Mouse (Mus musculus) frontal cortex, postnatal 10 days (tissue): ENCODE measurements at regions not wholly inside any gene's neighbourhood (a gene's known extent, or its start where the extent isn't known, plus 50 kb on each side); places are given as distances from the start of the nearest gene placed in this dataset.

Experiments
- DNase-seq, 2 experiments: peaks; one replicate each; pipeline ENCODE4 v3.0.0; 2022; ENCODE audit warnings: low spot score in 2 of 2, mixed read lengths in 1 of 2

GRCm38 (mm10) chr2:50698841-50699240 is 402.2 kb upstream of the Mmadhc start:
- no peak for DNase-seq

DNA sequence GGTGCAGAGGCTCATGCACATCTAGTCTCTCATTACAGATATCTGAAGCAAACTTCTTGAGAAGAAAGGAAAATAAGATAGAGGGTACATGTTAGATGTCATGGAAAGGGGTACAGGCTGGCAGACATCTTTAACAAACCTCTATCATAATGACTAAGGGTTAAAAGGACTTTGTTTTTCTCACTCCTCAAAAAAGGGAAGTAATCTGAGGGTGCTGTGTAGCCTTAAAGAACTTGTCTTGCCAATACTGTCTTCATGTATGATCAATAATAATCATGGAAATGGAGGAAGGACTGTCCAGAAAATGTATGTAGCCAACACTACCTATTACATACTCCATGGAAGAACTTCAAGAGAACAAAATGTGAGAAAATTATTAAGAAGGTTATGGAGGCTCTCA is 400.0 kb upstream of the Mmadhc start:
- DNase-seq = no peak

DNA sequence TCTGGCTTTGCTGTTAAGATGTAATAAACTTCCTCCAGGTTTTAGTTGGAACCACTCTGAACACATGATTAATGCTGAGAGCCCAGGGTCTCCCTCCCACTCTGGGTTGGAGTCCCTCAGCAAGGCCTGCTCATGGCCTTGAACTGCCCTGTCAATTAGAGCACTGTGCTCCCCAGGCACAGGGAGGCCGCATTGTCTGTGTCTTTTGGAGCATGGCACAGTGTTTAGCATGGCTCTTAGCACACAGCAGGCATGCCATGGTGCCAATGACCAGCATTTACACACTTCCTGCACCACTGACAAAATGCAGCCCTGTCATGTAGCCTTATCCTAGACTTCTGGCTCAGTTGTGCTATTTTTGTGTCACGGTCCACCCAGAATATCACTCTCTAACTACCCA is 398.2 kb upstream of the Mmadhc start:
- DNase-seq = no peak

DNA sequence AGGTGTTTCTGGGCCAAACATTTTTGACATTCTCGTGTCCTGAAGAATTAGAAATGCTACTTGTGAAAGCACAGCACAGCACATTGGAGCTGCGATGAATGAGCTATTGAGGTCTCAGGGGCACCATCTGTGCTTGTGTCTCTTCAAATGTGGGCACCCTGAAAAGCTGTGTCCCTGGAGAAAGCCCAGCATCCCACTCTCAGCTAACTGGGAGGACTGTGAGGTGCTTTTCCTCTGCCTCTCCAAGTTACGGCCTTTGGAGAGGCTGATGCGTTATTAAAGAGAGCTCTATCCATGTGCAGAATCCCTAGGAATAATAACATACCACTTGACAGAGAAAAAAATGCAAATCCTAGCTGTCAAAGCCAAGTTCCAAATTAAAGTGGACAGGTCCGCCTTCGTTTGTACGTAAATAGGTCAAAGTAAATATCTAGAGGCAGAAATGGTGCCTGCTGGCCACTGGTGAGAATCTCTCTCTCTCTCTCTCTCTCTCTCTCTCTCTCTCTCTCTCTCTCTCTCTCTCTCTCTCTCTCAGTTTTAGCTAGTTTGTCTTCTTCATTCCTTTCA is 397.3 kb upstream of the Mmadhc start:
- no peak for DNase-seq

DNA sequence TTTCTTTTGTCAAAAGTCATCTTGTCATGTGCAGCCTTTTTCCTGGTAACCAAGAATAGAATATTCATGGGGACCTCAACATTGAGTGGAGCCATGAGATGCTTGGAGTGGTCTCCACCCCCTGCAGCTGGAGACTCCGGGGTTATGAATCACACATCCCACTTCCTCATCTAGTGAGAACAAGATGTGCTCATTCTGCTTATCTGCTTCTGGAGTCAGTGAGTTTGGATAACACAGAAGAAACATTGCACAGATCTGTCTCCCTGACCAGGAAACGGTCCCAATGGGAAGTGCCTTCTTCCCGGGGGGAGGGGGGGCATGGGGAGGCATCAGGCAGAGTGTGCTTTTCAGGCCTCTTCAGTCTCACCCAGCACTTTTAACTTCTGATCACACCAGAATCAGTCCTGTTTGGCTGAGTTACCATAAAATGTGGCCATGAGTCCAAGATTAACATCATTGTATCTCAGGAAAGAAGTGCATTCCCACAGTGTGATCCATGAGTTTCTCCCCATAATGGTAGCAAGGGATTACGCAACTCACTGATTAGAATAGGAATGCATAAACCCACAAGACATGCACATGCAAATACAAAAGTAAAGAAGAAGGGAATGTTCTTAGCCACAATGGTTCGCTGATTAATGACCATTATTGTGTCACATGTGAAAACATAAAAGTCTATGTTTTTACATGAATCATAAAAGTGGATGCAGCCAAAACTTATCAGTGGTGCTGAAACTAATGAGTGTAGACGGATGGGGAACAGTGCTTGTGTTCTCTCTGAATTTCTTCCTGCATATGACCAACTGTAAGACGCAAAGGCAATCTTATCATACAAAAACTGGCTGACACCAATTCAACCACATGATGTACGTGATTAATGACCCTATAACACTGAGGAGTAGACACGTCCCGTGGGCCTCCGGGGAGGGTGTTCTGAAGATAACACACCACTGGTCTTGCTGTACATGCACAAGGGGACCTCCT is 393.8 kb upstream of the Mmadhc start:
- no peak for DNase-seq

DNA sequence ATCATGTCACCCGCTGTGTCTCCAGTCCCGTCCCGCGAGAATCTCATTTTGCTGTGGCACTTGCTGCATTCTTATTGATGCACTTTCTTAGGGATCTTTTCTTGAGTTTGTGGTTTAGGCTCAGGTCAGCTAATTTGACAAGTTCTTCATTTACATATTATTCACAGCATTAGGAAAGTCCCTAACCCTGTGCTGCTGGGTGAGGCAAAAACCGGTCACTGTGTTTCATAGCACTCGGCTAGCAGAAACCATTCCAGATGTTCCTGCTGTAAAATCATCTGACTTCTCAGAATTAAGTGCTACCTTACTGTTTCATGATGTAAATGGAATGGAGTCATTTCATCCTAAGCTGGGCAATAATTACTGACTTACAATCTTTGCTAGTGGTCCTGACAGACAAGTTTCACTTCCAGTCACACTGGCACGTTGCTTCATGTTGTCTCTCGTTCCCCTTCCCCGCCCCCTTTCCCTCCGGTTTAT is 391.1 kb upstream of the Mmadhc start:
- no peak for DNase-seq

DNA sequence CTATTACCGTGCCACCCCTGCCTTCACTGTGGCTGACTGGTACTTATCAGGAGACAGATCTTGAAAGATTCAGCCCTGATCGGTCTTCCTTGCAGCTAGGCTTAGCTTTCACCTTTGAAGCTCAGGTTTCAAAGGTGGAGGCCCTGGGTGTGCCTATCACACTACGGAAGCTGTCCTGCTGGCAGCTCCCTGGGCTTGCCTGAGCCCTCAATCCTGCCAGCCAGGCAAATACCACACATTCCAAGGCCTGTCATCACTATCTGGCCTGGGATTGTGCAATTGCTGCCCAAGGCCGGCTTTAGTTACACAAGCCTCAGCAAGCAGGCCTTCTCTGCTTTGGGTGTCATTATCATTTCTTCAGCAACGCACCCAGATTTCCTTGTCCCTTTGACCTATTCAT is 390.6 kb upstream of the Mmadhc start:
- DNase-seq = no peak

DNA sequence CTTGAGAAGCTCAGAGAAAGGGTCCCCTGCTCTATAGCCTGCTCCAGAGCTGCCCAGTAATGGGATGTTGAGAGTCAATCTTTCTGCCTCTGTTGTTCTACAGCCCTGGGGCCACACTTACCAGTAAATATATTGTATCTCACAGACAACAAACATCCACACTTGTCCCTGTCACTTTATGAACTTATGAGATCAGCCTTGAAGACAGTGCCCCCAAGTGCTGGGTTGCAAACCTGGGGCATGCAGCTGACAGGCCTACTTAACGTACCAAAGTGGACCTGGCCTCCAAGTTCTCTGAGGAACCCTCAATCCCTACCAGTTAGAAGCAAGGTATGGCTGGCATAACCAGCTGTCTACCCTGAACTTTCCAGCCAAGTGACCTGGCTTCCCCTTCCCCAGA is 380.9 kb upstream of the Mmadhc start:
- DNase-seq = no peak

GRCm38 (mm10) chr2:50675736-50676550 is 379.3 kb upstream of the Mmadhc start:
- no peak for DNase-seq

- no peak for DNase-seq
These were observed 378.2 kb upstream of the Mmadhc start for GRCm38 (mm10) chr2:50674856-50675175.

DNA sequence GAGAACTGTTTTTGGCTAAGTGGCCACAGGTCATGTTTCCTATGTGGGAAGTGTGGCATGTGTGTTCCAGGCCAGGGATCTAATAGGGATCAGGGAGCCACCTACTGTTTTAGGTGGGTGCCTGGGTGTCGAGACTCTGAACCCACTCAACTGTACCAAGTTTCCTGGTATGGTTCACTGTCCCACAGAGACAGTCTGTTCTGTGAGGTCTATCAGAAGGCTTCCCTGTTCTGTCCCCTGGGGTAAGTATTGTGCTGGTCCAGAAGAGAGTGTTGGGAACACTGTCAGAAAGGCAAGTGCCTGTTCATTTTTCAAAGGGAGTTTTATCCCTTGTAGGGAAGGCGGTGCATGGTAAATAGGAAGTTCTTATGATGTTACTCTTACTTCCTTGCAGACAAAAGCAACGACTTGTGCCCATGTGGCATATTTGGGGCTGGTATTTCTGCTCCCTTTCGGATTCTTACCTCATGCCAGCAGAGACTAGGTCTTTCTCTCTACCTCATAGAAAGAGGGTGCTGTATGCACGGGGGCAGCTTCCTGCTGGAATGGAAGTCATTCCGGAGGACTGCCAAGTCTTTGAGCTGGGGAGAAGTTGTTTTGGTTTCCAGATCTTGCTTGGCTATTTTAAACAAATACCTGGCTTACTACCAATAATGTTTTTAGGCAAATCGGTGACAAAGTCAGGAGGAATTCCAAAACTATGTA is 377.7 kb upstream of the Mmadhc start:
- DNase-seq = no peak

DNA sequence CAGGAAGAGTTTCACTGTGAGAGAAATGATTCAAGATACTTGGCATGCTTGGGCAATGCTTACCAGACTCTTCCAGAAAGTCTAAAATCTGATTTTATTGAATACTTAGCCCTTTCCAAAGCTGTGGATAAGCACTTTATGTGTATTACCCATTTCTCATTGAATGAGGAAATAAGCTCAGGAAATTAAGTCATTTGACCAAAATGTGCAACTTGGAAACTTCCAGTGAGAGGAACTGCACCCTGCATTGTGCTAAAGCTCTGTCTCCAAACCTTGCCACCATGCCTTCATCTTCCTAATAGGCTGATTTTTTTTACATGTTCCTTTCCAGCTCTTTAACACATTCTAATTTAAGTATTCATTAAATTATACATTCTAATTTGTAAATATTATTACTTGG is 372.7 kb upstream of the Mmadhc start:
- DNase-seq = no peak

DNA sequence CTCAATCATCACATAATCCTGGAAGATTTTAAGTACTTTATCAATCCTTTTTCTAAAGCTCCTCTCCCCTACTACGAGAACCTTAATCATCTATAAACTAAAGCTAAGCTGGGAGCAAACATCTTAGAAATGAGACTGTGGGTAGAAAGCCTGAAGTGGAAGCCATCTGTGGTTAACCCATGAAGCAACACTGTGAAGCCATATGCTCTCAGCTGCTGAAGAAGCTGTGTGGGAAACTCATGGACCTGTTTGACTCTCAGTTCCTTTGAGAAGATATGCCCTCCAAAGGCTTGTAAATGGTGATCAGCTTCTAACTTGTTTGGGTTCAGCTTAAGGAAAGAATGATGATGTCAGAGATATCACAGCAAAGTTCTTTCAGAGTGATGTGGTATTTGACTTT is 372.2 kb upstream of the Mmadhc start:
- no peak for DNase-seq

GRCm38 (mm10) chr2:50667180-50667579 is 370.6 kb upstream of the Mmadhc start:
- DNase-seq = no peak

GRCm38 (mm10) chr2:50662504-50662903 is 365.9 kb upstream of the Mmadhc start:
- DNase-seq = no peak

DNA sequence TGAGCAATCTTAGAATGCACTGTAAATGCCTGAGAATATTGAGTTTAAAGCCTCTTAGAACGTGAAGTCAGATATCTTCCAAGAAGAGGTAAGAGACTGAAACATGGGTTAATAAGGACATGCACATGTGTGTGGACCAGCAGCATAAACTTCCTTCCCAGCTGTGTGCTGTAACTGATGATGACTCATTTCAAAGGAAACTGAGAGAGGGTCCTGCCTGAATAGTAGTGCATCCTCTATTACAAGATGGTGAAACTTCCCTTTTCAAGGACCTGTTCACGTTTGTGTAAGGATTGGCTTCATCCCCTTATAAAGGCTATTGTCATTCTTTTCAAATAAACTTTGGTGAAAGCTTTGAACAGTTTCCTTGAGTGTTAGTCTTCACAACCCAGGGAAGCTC is 363.4 kb upstream of the Mmadhc start:
- DNase-seq = no peak

GRCm38 (mm10) chr2:50657826-50658225 is 361.2 kb upstream of the Mmadhc start:
- DNase-seq = no peak

- no peak for DNase-seq
These were observed 359.8 kb upstream of the Mmadhc start for GRCm38 (mm10) chr2:50656351-50656750.

GRCm38 (mm10) chr2:50654953-50655324 is 358.3 kb upstream of the Mmadhc start:
- peak in 1 of 2 experiments; percentile 20 for DNase-seq

- DNase-seq = no peak
These were observed 357.8 kb upstream of the Mmadhc start for GRCm38 (mm10) chr2:50654221-50654952.

DNA sequence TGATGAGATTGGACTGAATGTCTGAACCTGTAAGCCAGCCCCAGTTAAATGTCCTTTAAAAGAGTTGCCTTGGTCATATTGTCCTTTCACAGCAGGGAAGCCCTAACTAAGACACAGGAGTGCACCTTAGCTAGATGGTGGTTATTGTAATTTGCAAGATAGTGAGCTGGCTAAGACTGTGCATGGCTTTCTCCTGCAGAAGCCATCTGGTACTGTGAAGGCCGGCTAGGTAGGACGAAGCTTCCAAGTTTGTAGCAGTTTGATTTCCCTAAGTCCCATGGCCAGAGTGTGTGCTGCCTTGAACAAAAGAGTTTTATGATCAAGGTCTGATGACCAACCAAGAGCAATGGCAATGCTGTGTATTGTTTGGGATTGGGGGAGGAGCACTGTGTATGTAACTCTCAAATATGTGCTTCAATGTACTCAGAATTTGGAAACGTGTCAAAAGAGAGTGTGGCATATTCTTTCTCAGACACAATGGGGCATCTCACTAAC is 356.6 kb upstream of the Mmadhc start:
- DNase-seq = no peak
